Mouse (Mus musculus) gastrocnemius, adult 8-10 months (tissue): ENCODE data around the gene Ube4b. TPM values are rescaled to one million over a fixed set of nuclear protein-coding genes. Genes with fewer than 3 reads are reported as not detected.

Experiments
- DNase-seq, 2 experiments: peaks; one replicate each; pipeline ENCODE4 v3.0.0; 2022; ENCODE audit warnings: low spot score in 2 of 2
- total RNA-seq, 4 experiments: library from RNA; stranded (reverse); gene quantifications; 2 replicates each; pipeline ENCODE4 v1.2.4; 2022

The Ube4b gene
- total RNA-seq, 4 experiments from 2014 or later = 35.4 to 39.1 (median 35.6) TPM

DNA sequence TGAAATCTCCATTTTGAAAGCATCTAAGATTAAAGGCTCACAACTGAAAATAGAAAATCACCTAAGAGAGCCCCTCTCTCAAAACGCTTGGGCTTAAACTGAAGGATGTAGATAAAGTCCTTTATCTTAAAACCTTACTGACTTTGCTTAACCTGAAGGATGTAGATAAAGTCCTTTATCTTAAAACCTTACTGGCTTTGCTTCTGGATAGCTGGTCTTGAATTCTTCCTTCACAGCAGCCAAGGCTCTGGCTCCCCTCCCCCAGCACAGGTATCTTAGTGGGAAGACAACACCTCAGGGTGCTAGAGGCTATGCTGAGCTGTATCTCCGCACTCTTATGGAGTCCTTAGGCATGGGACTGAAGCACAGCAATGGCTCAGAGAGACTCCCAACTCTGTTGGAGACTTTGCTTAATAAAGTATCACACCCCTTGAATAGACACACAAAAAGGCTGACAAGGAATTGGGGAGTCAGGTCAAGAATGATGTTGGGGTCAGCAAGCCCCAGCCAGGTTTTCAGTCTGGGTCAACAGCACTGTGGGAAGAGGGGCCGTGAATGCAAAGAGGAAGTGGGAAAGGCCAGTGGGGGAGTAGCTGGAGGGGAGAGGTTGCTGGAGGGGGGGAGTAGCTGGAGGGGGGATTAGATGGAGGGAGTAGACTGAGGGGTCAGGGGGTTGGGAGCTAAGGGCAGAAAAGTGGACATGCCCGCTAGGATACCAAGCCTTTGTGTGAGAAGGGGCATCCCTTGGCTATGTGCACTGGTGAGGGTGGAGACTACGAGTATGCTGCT is 86.9 kb downstream of the Ube4b start:
- DNase-seq = no peak

GRCm38 (mm10) chr4:149338137-149338536 is 88.4 kb downstream of the Ube4b start:
- DNase-seq = no peak

GRCm38 (mm10) chr4:149337353-149337752 is 89.2 kb downstream of the Ube4b start:
- peak; percentile 16 to 28 for DNase-seq

- no peak for DNase-seq
Measured at GRCm38 (mm10) chr4:149336302-149336701, 90.2 kb downstream of the Ube4b start.

DNA sequence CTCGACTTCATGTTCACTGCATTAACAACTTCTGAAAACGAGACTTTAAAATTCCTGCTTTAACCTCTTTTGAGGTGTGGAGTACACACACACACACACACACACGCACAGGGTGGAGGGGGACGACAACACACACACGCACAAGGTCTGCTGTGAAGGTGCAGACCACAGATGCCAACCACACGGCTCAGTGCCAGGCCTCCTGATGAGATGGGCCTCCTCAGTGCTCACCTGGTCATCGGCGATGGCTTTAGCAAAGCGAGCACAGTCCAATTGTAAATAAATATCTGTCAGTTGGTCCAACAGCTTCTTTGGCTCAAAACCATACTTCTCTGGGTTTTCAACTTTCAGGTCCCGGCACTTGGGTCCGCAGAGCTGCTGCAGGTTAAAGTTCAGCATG is 91.7 kb downstream of the Ube4b start:
- DNase-seq = no peak

- DNase-seq = no peak
Measured at GRCm38 (mm10) chr4:149332726-149333125, 93.8 kb downstream of the Ube4b start.

DNA sequence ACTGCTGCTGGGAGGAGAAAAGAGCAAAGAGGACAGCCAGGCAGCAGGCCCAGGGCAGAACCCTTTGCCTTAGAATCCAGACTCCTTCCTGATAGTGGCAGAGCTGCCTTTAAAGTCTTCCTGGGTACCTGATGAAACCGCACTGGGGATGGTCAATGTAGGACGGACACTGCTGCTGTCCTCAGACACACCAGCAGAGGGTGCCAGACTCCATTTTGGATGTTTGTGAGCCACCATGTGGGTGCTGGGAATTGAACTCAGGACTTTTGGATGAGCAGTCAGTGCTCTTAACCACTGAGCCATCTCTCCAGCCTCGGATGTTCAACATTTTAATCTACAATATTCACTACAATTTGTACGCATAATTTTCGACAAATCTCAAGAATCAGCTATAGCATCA is 96.1 kb downstream of the Ube4b start:
- DNase-seq = no peak

GRCm38 (mm10) chr4:149328735-149329134 is 97.8 kb downstream of the Ube4b start:
- no peak for DNase-seq

DNA sequence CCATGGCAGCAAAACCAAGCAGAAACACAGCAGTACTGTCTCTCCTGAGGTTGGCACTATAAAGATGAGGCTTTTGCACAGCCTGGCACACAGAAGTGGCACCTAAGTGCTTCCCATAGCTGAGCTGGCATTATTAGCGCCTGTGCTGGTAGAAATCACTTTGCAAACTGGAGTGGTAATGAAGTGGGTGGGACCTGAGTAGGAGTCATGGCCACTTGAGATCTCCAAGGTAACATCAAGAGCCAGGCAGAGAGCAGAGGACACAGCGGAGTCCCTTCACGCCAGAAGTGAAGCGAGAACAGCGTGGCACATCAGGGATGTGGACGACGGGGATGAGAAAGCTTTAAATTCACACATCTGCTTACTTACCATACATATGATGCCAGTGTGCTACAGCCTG is 99.3 kb downstream of the Ube4b start:
- DNase-seq = no peak

DNA sequence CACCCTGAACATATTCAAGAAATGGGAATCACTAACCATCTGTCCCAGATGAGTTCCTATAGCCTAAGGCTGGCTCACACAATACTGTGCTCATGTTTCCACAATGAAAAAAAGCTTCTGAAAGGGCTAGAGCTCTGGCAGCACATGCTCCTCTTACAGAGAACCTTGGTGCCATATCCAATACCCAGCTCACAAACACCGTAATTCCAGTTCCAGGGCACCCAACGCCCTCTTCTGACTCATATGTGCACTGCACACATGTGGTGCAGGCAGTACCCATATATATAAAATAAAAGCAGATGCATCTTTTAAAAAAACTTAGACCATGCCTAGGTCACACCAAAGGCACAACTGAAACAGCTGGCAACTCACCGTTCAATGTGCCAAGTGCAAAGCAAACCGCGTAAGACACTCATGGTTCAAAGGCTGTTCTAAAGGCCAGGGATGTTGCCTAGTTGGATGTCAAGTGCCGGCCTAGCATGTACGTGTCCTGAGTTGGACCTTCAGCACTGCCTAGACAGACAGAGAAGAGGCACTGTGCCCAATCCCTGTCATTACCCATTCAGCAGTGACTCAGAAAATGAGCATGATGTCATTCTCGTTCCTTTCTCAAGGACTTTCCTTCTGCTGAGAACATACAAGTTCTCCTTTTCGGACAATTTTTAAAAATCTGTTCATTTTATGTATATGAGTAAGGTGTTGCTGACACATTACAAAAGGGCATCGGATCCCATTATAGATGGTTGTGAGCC is 101.0 kb downstream of the Ube4b start:
- no peak for DNase-seq

GRCm38 (mm10) chr4:149323730-149324129 is 102.8 kb downstream of the Ube4b start:
- peak; percentile 52 to 77 for DNase-seq

GRCm38 (mm10) chr4:149322718-149323117 is 103.8 kb downstream of the Ube4b start:
- no peak for DNase-seq

DNA sequence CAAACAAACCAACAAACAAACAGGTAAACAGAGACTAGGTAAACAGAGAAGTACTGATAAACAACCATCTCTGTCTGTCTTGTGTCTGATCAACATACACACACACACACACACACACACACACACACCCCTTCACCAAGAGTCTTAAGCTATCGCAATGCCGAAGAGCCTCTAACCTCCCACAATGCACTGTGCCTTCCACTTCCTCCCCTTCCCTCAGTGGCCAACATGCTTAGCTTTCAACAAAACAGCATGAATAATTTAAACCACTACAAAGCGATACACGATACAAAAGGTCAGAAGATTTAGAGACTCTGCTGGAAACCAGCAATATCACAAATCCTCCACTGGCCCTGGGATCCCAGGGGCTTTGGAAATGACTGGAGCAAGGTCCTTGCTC is 104.3 kb downstream of the Ube4b start:
- no peak for DNase-seq

GRCm38 (mm10) chr4:149319088-149319487 is 107.5 kb downstream of the Ube4b start:
- DNase-seq = no peak

DNA sequence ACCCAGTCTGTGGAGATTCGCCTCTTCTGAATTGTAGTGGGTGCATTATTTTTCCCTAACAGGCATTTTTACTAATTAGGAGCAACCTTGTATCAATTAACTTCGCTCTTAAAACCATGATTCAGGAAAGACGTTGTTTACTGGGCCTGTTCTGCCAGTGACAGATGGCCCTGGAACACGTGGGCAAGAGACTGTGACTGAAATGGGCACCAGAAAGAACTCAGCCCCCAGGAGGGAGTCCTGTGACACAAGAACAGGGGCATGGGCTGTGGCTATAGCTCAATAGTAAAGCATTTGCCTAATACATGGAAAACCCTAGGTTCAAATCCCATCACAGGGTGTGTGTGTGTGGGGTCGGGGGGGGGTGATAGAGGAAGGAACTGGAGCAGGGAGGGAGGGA is 109.2 kb downstream of the Ube4b start:
- no peak for DNase-seq

DNA sequence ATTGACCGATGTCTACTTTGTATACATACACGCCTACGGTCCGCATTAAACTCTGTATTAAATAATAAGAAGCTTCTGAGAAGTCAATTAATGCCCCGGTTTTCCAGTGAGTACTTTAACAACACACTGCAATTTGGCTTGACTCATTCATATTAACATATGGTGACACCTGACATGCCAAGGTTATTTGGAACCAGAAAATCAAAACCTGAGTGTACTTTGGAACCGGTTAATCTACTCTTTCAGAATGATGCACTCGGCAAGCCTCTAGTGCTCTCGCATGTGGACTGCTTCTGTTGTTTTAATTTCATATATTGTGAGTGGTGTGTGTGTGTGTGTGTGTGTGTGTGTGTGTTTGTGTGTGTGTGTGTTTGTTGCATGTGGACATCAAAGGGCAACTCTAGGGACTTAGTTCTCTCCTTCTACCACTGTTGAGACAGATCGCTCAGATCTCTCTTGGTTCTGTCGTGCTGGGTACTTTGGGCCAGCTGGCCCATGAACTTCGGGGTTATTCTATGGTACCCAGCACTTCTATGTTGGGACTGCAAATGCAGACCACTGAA is 112.2 kb downstream of the Ube4b start:
- DNase-seq = no peak

DNA sequence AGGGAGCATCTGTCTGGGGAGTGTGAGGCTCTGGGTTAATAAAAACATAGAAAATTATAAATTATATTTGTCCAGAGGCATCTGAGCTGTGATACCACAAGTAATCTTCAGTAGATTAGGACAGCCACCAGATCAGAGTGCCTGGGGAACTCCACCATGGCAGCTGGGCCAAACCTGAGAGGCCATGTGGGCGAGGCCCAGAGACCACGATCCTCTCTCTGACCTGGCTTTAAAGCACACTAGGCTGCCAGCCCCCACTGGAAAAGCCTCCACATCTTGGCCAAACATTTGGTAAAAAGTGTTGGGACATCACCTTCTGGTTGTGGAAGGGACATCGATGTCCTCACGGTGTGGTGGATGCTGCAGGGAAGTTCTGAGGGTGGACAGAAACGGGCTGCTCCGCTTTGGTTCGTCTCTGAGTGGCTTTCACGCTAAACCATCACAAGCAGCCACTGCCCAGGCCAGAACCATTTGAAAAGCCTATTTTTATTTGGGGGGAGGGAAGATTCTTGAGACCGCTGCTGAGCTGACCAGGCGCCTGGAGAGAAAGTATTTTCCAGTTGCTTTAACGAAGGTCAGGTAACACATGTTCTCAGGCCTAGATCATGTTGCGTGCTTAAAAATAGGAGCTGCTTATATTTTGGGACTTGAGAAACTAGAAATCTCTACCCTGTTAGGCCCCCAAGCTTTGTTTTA is 112.8 kb downstream of the Ube4b start:
- DNase-seq = peak in 1 of 2 experiments; percentile 52

DNA sequence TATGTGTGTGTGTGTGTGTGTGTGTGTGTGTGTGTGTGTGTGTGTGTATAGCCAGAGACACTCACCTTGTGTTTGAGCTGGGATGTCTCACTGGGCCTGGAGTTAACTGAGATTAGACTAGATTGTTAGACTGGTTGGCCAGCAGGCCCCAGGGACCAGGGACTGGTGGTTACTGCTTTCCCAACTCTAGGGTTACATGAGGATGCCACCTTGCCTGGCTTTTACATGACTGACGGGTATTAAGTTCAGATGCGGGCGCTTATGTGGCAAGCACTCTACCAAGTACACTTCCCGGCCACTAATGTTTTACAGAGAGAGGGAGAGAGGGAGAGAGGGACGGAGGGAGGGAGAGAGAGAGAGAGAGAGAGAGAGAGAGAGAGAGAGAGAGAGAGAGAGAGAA is 114.6 kb downstream of the Ube4b start:
- peak; percentile 18 to 48 for DNase-seq

DNA sequence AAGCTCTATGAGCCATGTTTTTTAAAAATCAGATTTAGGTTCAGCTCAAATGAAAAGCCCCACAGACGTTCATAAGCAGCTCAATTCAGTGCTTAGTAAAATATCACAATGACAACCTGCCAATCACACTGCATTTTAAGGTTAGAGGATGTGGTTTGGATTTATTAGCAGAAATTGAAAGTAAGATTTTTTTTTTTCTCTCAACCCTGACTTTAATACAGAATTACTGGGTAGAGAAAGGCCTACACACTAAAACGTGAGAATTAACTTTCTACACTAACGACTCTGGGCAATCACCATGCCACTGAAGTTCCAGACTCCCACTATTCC is 118.1 kb downstream of the Ube4b start:
- no peak for DNase-seq

DNA sequence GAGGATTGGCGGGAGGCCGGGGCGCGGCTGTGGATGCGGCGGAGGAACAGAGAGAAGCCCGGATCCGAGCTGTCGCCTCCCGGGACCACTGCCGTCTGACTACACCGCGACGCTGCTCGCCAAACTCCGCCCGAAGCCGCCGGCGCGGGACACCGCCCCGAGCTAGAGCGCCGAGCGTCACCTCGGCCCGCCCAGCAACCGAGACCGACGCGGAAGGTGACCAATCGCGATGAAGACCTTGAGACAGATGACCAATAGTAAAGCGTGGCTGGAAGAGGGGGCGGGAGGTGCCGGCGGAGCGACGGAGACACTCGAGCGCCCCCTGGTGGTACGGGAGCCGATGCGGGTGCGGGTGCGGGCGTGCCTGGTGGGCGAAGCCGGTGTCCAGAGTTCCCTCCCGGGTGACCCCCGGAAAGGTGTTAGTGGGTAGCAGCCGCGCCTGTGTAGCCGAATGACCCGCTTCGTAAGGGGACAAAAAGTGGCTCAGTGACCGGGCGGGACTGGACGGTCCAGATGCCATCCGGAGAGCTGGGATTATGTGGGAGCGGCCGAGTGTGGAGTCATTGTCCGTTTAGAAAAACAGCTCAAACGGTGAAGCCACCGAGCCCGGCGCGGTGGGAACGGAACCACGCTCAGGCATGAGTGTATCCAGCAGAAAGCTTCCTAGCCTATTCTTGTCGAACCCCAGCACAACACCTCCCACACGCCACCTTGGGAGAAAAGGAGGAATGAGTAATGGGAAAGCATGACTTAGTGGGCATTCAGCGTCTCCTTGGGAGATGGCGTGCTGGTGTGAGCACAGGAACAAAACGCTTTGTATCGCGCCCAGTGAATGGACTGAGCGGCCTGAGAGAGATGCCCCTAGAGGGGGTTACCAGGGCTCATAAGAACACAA is 118.7 kb downstream of the Ube4b start, which contains the start of gene Kif1b:
Gene Kif1b, minus strand, starts transcription at position 98 of the 895 bp plus-strand sequence.
- peak; percentile 98 for DNase-seq
